Mouse (Mus musculus) CH12.LX (cell line): Measurements from ENCODE around the gene Cmah. TPM values are rescaled to one million over a fixed set of nuclear protein-coding genes. Genes with fewer than 3 reads are reported as not detected.

Experiments
- DNase-seq: peaks from one replicate; pipeline ENCODE4 v3.0.0-alpha.2; 2013; ENCODE audit errors: extremely low read depth
- H3K27ac ChIP-seq: 2 replicates; pipeline ENCODE4 v1.5.1; 2012; ENCODE audit warnings: low read depth, mild to moderate bottlenecking, control low read depth, moderate library complexity; ENCODE audit not compliant: insufficient read depth
- H3K27me3 ChIP-seq: replicated peaks from 2 replicates; pipeline ENCODE3; 2012; ENCODE audit warnings: inconsistent platforms
- H3K36me3 ChIP-seq, 2 experiments: replicated peaks in 1 of 2; 2 replicates each; pipeline versions ENCODE3 to v1.6.1; 2012; ENCODE audit warnings: inconsistent platforms in 1 of 2, low read length in 1 of 2, mild to moderate bottlenecking in 1 of 2, mixed read lengths in 1 of 2, moderate library complexity in 1 of 2; ENCODE audit not compliant: control insufficient read depth in 1 of 2, insufficient read depth in 1 of 2
- H3K4me1 ChIP-seq, 2 experiments: 2 replicates each; pipeline ENCODE4 v1.6.1; 2012; ENCODE audit warnings: inconsistent platforms in 1 of 2, moderate library complexity in 1 of 2; ENCODE audit not compliant: insufficient read depth in 2 of 2, control insufficient read depth in 1 of 2
- H3K4me2 ChIP-seq: 2 replicates; pipeline ENCODE4 v1.6.1; 2012; ENCODE audit warnings: low read depth, mild to moderate bottlenecking, control low read depth; ENCODE audit not compliant: poor library complexity, insufficient read depth, severe bottlenecking
- H3K4me3 ChIP-seq, 3 experiments: fragments of 150-350 bp in 1 of 3; sonication (generic) in 1 of 3; replicated peaks in 1 of 3; 2 replicates each; pipeline versions ENCODE3 to v1.5.1; 2011 to 2012; ENCODE audit warnings: low read depth in 2 of 3, low read length in 2 of 3, mild to moderate bottlenecking in 2 of 3, moderate library complexity in 2 of 3, control low read depth in 1 of 3, improper control_type of control experiment in 1 of 3, inconsistent platforms in 1 of 3, mixed read lengths in 1 of 3; ENCODE audit not compliant: poor library complexity in 1 of 3
- H3K79me2 ChIP-seq: replicated peaks from 2 replicates; pipeline ENCODE4 v1.6.1; 2012; ENCODE audit warnings: mild to moderate bottlenecking, moderate library complexity; ENCODE audit not compliant: control insufficient read depth, poor library complexity, insufficient read depth, severe bottlenecking; ENCODE audit errors: extremely low read depth
- H3K9ac ChIP-seq: 2 replicates; pipeline ENCODE4 v1.6.1; 2012; ENCODE audit warnings: low read depth, mild to moderate bottlenecking, control low read depth, moderate library complexity; ENCODE audit not compliant: insufficient read depth
- H3K9me3 ChIP-seq: replicated peaks from 2 replicates; pipeline ENCODE3; 2012; ENCODE audit warnings: low read length, inconsistent platforms, mixed read lengths
- CHD2 ChIP-seq: IDR thresholded peaks from 2 replicates; pipeline ENCODE4 v1.6.1; 2011; ENCODE audit warnings: low read length, improper control_type of control experiment
- CTCF ChIP-seq, 2 experiments: IDR thresholded peaks in 1 of 2; conservative IDR thresholded peaks in 1 of 2; 2 replicates each; pipeline ENCODE4 v1.5.1; 2011 to 2012; ENCODE audit warnings: low read depth in 2 of 2, low read length in 2 of 2, improper control_type of control experiment in 1 of 2, inconsistent platforms in 1 of 2, mild to moderate bottlenecking in 1 of 2, moderate library complexity in 1 of 2
- HCFC1 ChIP-seq: IDR thresholded peaks from 2 replicates; pipeline ENCODE4 v1.6.1; 2012; ENCODE audit warnings: low read depth, mild to moderate bottlenecking, inconsistent platforms, low read length, improper control_type of control experiment
- IRF4 ChIP-seq: IDR thresholded peaks from 2 replicates; pipeline ENCODE4 v1.6.1; 2014; ENCODE audit warnings: low read depth, mild to moderate bottlenecking, inconsistent platforms, low read length, improper control_type of control experiment
- JUN ChIP-seq: IDR thresholded peaks from 2 replicates; pipeline ENCODE4 v1.6.1; 2011; ENCODE audit warnings: low read depth, mild to moderate bottlenecking, low read length, improper control_type of control experiment, moderate library complexity; ENCODE audit not compliant: insufficient read depth
- JUND ChIP-seq: conservative IDR thresholded peaks from 2 replicates; pipeline ENCODE4 v1.6.1; 2011; ENCODE audit warnings: low read depth, low read length, improper control_type of control experiment
- MAFK ChIP-seq: IDR thresholded peaks from 2 replicates; pipeline ENCODE4 v1.6.1; 2011; ENCODE audit warnings: low read length, improper control_type of control experiment; ENCODE audit not compliant: insufficient replicate concordance
- MYC ChIP-seq: IDR thresholded peaks from 2 replicates; pipeline ENCODE4 v1.6.1; 2011; ENCODE audit warnings: low read depth, mild to moderate bottlenecking, improper control_type of control experiment, low read length
- NELFE ChIP-seq: IDR thresholded peaks from 2 replicates; pipeline ENCODE4 v1.6.1; 2011; ENCODE audit warnings: low read depth, low read length, improper control_type of control experiment
- POLR2A ChIP-seq: IDR thresholded peaks from 2 replicates; pipeline ENCODE4 v1.6.1; 2011; ENCODE audit warnings: low read depth, mild to moderate bottlenecking, improper control_type of control experiment, low read length
- POLR2AphosphoS2 ChIP-seq: IDR thresholded peaks from 2 replicates; pipeline ENCODE4 v1.6.1; 2011; ENCODE audit warnings: low read depth, low read length, improper control_type of control experiment
- RAD21 ChIP-seq: IDR thresholded peaks from 2 replicates; pipeline ENCODE4 v1.6.1; 2011; ENCODE audit warnings: low read depth, mild to moderate bottlenecking, low read length, improper control_type of control experiment, moderate library complexity
- RCOR1 ChIP-seq: conservative IDR thresholded peaks from 2 replicates; pipeline ENCODE4 v1.6.1; 2012; ENCODE audit warnings: low read depth, mild to moderate bottlenecking, inconsistent platforms, low read length, improper control_type of control experiment
- SIN3A ChIP-seq: IDR thresholded peaks from 2 replicates; pipeline ENCODE4 v1.6.1; 2012; ENCODE audit warnings: low read length, improper control_type of control experiment, inconsistent platforms
- SMC3 ChIP-seq: IDR thresholded peaks from 2 replicates; pipeline ENCODE4 v1.6.1; 2011; ENCODE audit warnings: low read depth, low read length, improper control_type of control experiment
- USF2 ChIP-seq: conservative IDR thresholded peaks from 2 replicates; pipeline ENCODE4 v1.6.1; 2011; ENCODE audit warnings: low read depth, low read length, improper control_type of control experiment
- ZC3H11A ChIP-seq: IDR thresholded peaks from 2 replicates; pipeline ENCODE4 v1.6.1; 2012; ENCODE audit warnings: low read depth, mild to moderate bottlenecking, inconsistent platforms, low read length, improper control_type of control experiment
- ZKSCAN1 ChIP-seq: IDR thresholded peaks from 2 replicates; pipeline ENCODE4 v1.6.1; 2012; ENCODE audit warnings: low read depth, inconsistent platforms, low read length, improper control_type of control experiment, borderline replicate concordance
- ZMIZ1 ChIP-seq: IDR thresholded peaks from 2 replicates; pipeline ENCODE4 v1.6.1; 2012; ENCODE audit warnings: low read depth, mild to moderate bottlenecking, inconsistent platforms, low read length, improper control_type of control experiment
- ZNF384 ChIP-seq: IDR thresholded peaks from 2 replicates; pipeline ENCODE4 v1.6.1; 2012; ENCODE audit warnings: low read depth, low read length, improper control_type of control experiment, inconsistent platforms
- dilution Hi-C: fragments of 300-500 bp; cut with MboI; formaldehyde crosslinking; loops from 2 replicates; pipeline ENCODE4 v1.14.3; 2020; ENCODE audit warnings: low sequenced_read_pairs; ENCODE audit not compliant: extremely low pct_unique_long_range_greater_than_20kb, extremely low pct_ligation_motif_present
- in situ Hi-C: fragments of 300-500 bp; cut with MboI; formaldehyde crosslinking; loops from 3 replicates; pipeline ENCODE4 v1.14.3; 2019; ENCODE audit warnings: low sequenced_read_pairs, low pct_ligation_motif_present, low pct_unique_long_range_greater_than_20kb, mixed read lengths
- polyA plus RNA-seq: library from polyadenylated mRNA; unstranded; fragments of >175 nt; gene quantifications from 2 replicates; pipeline ENCODE4 v1.2.1, GENCODE M21; 2012; ENCODE audit warnings: low read depth; ENCODE audit not compliant: insufficient read length
- total RNA-seq, 2 experiments: library from RNA; depleted of rRNA; stranded (reverse); fragments of 300-350 nt in 1 of 2; fragments of >200 nt in 1 of 2; gene quantifications; 2 replicates each; pipeline ENCODE4 v1.2.3; 2012 to 2014

Cmah gene
- total and polyA plus RNA-seq, 3 experiments, result 5.0 to 17.4 (median 5.5) TPM

- H3K79me2 ChIP-seq, result no peaks in the 10 kb centered on the region
- no peak overlapping the region for H3K27ac ChIP-seq
- no peak for TF ChIP-seq POLR2A
- TF ChIP-seq RAD21, result peak; percentile 75
- TF ChIP-seq CTCF (conservative IDR thresholded peaks at IDR 0.05 in 1 of 2, IDR thresholded peaks at IDR 0.05 in 1 of 2; ENCODE audit: low read depth in 2 of 2, low read length in 2 of 2), result peak; percentile 31 to 76; a peak in 3 of 4 replicates
- peak; percentile 61 for TF ChIP-seq SMC3
- H3K4me3 ChIP-seq, result no peak overlapping the region
- in situ Hi-C loops, result no loop called here
- H3K27me3 ChIP-seq, result no peaks in the 10 kb centered on the region
- no peak overlapping the region for H3K4me2 ChIP-seq
- H3K4me1 ChIP-seq, result peaks cover 0 to 7% of the 10 kb centered on the region in 2 experiments; a peak in 2 of 4 replicates
- H3K36me3 ChIP-seq, result no peaks in the 10 kb centered on the region
- no peak overlapping the region for H3K9ac ChIP-seq
- DNase-seq, result peak; percentile 40
- dilution Hi-C loops, result no loop called here
- no peaks in the 10 kb centered on the region for H3K9me3 ChIP-seq
These were observed 8.6 kb upstream of the Cmah start for GRCm38 (mm10) chr13:24318618-24319017.

GRCm38 (mm10) chr13:24321313-24321712 lies 5.9 kb upstream of the Cmah start:
- no peak for TF ChIP-seq POLR2AphosphoS2
- TF ChIP-seq JUN, result no peak
- TF ChIP-seq HCFC1, result no peak
- no peak for TF ChIP-seq ZC3H11A
- no peak for TF ChIP-seq IRF4
- TF ChIP-seq NELFE, result no peak
- TF ChIP-seq SIN3A, result no peak
- no peak for TF ChIP-seq MAFK
- TF ChIP-seq MYC, result no peak
- TF ChIP-seq RAD21, result no peak
- no peak for TF ChIP-seq USF2
- no peak for TF ChIP-seq CHD2
- TF ChIP-seq RCOR1, result no peak
- no peak for TF ChIP-seq JUND
- TF ChIP-seq ZNF384, result no peak
- TF ChIP-seq ZMIZ1, result no peak
- no peak for TF ChIP-seq ZKSCAN1
- in situ Hi-C loops (no loop called here), dilution Hi-C loops (no loop called here)
- no peak overlapping the region for H3K9ac ChIP-seq
- no peak overlapping the region for H3K4me3 ChIP-seq
- no peaks in the 10 kb centered on the region for H3K27me3 ChIP-seq
- H3K27ac ChIP-seq, result no peak overlapping the region
- no peak overlapping the region for H3K4me2 ChIP-seq
- no peaks in the 10 kb centered on the region for H3K79me2 ChIP-seq
- no peaks in the 10 kb centered on the region for H3K36me3 ChIP-seq
- no peaks in the 10 kb centered on the region for H3K9me3 ChIP-seq
- peaks cover 0 to 7% of the 10 kb centered on the region in 2 experiments; a peak in 2 of 4 replicates for H3K4me1 ChIP-seq
- no peak for DNase-seq
